Mouse (Mus musculus) midbrain, embryonic 16.5 days (tissue): ENCODE measurements around the gene Eng. TPM values are rescaled to one million over a fixed set of nuclear protein-coding genes. Genes with fewer than 3 reads are reported as not detected.
A peak's percentile ranks its signal among the peaks of the same experiment; 100 is the strongest.

Source experiments
- ATAC-seq: fragments of 200-750 bp; cut with Nextera tagmentation; 2 replicates; pipeline ENCODE4 v1.8.0; 2017; ENCODE audit warnings: moderate TSS enrichment
- H3K27ac ChIP-seq: fragments of 300-500 bp; sonication (generic); 2 replicates; pipeline ENCODE4 v1.5.1; 2014; ENCODE audit warnings: mild to moderate bottlenecking, low read length, mixed read lengths
- H3K27me3 ChIP-seq: fragments of 300-500 bp; sonication (generic); 2 replicates; pipeline ENCODE4 v1.6.1; 2014; ENCODE audit warnings: low read depth, low read length, mixed read lengths; ENCODE audit not compliant: control insufficient read depth, insufficient read depth
- H3K36me3 ChIP-seq: fragments of 300-500 bp; sonication (generic); 2 replicates; pipeline ENCODE4 v1.6.1; 2014; ENCODE audit warnings: mild to moderate bottlenecking, low read length, moderate library complexity, mixed read lengths; ENCODE audit not compliant: control insufficient read depth, insufficient read depth
- H3K4me1 ChIP-seq: fragments of 300-500 bp; sonication (generic); 2 replicates; pipeline ENCODE4 v1.6.1; 2014; ENCODE audit warnings: mild to moderate bottlenecking, low read length, mixed read lengths; ENCODE audit not compliant: control insufficient read depth, insufficient read depth
- H3K4me2 ChIP-seq: fragments of 300-500 bp; sonication (generic); 2 replicates; pipeline ENCODE4 v1.6.1; 2014; ENCODE audit warnings: mild to moderate bottlenecking, low read length, mixed read lengths
- H3K4me3 ChIP-seq: fragments of 300-500 bp; sonication (generic); 2 replicates; pipeline ENCODE4 v1.5.1; 2014; ENCODE audit warnings: low read depth, mild to moderate bottlenecking, low read length, moderate library complexity, mixed read lengths
- H3K9ac ChIP-seq: fragments of 300-500 bp; sonication (generic); 2 replicates; pipeline ENCODE4 v1.6.1; 2014; ENCODE audit warnings: low read depth, low read length, mixed read lengths
- H3K9me3 ChIP-seq: fragments of 300-500 bp; sonication (generic); replicated peaks from 2 replicates; pipeline ENCODE4 v1.6.1; 2014; ENCODE audit warnings: mild to moderate bottlenecking, low read length, mixed read lengths; ENCODE audit not compliant: control insufficient read depth, poor library complexity, severe bottlenecking
- WGBS: fragments of 180-500 bp; shearing (Covaris S2); extraction: QIAGEN DNeasy Blood & Tissue Kit; methylation state at CpG from one replicate; pipeline ENCODE4 v1.1.7; 2014; 5-methylcytosine and 5-hydroxymethylcytosine counted together
- polyA plus RNA-seq: library from polyadenylated mRNA; unstranded; fragments of >200 nt; fragmentation: Nextera tagmentation; extraction: Ambion mirVana; gene quantifications from 2 replicates; pipeline ENCODE4 v1.2.1, GENCODE M21; 2015

Eng gene
- polyA plus RNA-seq, 1 experiment from 2014 or later: 27.2 TPM

- Histone ChIP-seq H3K4me2 (no peak overlapping the region), H3K36me3 (peaks cover 34% of the 10 kb centered on the region), H3K9me3 (no peaks in the 10 kb centered on the region), H3K9ac (no peak overlapping the region), H3K4me3 (no peak overlapping the region), H3K4me1 (peaks cover 7% of the 10 kb centered on the region), H3K27ac (no peak overlapping the region), H3K27me3 (no peaks in the 10 kb centered on the region)
- ATAC-seq: no peak
- 20% methylated on average over 5 of the region's 5 CpGs for WGBS
Observed at GRCm38 (mm10) chr2:32689420-32689819, 43.0 kb downstream of the Eng start.

- Histone ChIP-seq H3K4me2 (no peak overlapping the region), H3K27ac (no peak overlapping the region), H3K9ac (no peak overlapping the region), H3K27me3 (no peaks in the 10 kb centered on the region), H3K36me3 (peaks cover 19% of the 10 kb centered on the region), H3K4me3 (no peak overlapping the region), H3K9me3 (no peaks in the 10 kb centered on the region), H3K4me1 (peaks cover 7% of the 10 kb centered on the region)
- 90% methylated on average over 11 of the region's 11 CpGs for WGBS
- no peak for ATAC-seq
Observed at GRCm38 (mm10) chr2:32691041-32691440, 44.6 kb downstream of the Eng start.

- Histone ChIP-seq H3K27me3 (no peaks in the 10 kb centered on the region), H3K27ac (no peak overlapping the region), H3K4me3 (no peak overlapping the region), H3K4me1 (peaks cover 7% of the 10 kb centered on the region), H3K9me3 (no peaks in the 10 kb centered on the region), H3K36me3 (peaks cover 4% of the 10 kb centered on the region; the same call in 1 of the 2 replicates), H3K4me2 (no peak overlapping the region), H3K9ac (no peak overlapping the region)
- WGBS: 96% methylated on average over 14 of the region's 14 CpGs
- no peak for ATAC-seq
Observed at GRCm38 (mm10) chr2:32692496-32692895, 46.1 kb downstream of the Eng start.

DNA sequence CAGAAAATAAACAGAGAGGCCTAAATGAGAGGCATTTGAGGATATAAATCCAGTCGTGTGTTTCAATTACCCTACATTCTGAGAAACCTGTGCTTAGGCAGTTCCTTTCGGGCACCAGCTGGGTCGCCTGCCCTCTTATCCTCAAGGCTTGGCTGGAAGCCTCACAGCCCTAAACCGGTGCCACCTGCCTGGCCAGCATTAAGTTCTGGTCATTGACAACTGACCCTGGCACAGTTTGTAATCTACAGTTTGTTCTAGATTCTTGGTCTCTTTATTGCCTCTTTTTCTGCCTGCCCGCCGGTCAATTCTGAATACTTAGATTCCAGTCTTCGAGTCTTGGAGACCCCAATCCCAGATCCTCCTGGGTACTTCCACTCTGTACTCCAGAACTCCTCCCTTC, 46.9 kb downstream of the Eng start:
- H3K4me3 ChIP-seq: peak overlapping the region; percentile 81
- H3K27ac ChIP-seq: 0 out of 2 replicates have a peak overlapping the region, but pooled peaks have one; percentile 82
- H3K4me2 ChIP-seq: peak overlapping the region; percentile 82
- H3K9ac ChIP-seq: peak overlapping the region; percentile 93
- H3K9me3 ChIP-seq: no peaks in the 10 kb centered on the region
- no peaks in the 10 kb centered on the region for H3K27me3 ChIP-seq
- 18% methylated on average over 7 of the region's 7 CpGs for WGBS
- ATAC-seq: no peak
- no peaks in the 10 kb centered on the region for H3K36me3 ChIP-seq
- H3K4me1 ChIP-seq: peaks cover 7% of the 10 kb centered on the region

- WGBS: under 1% methylated on average over 51 of the region's 51 CpGs
- H3K4me2 ChIP-seq: peak overlapping the region; percentile 82
- no peaks in the 10 kb centered on the region for H3K27me3 ChIP-seq
- H3K27ac ChIP-seq: peak overlapping the region; percentile 82
- peaks cover 7% of the 10 kb centered on the region for H3K4me1 ChIP-seq
- peak; percentile 98 for ATAC-seq
- peak overlapping the region; percentile 93 for H3K9ac ChIP-seq
- no peaks in the 10 kb centered on the region for H3K36me3 ChIP-seq
- H3K9me3 ChIP-seq: no peaks in the 10 kb centered on the region
- peak overlapping the region; percentile 81 for H3K4me3 ChIP-seq
Observed at GRCm38 (mm10) chr2:32693823-32694411, 47.5 kb downstream of the Eng start.

DNA sequence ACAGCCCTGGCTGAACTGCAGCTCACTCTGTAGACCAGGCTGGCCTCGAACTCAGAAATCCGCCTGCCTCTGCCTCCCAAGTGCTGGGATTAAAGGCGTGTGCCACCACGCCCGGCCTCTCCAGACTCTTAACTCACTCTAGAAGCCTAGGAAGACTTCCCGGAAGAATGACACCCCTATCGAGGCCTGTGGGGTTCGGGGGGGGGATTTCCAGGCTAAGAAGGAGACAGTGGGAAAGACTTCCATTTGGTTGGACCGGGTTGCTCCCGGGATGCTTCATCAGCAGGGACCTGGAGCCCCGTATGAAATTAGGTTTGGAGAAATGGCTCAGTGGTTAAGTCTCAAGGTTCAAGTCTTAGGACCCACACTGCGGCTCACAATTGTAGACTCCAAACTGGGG, 48.3 kb downstream of the Eng start:
- peaks cover 7% of the 10 kb centered on the region for H3K4me1 ChIP-seq
- H3K4me3 ChIP-seq: peak overlapping the region; percentile 81
- H3K9ac ChIP-seq: peak overlapping the region; percentile 63
- ATAC-seq: no peak
- H3K4me2 ChIP-seq: peak overlapping the region; percentile 58
- WGBS: 88% methylated on average over 12 of the region's 12 CpGs
- no peaks in the 10 kb centered on the region for H3K27me3 ChIP-seq
- no peaks in the 10 kb centered on the region for H3K9me3 ChIP-seq
- no peaks in the 10 kb centered on the region for H3K36me3 ChIP-seq
- peak overlapping the region; percentile 56 for H3K27ac ChIP-seq

DNA sequence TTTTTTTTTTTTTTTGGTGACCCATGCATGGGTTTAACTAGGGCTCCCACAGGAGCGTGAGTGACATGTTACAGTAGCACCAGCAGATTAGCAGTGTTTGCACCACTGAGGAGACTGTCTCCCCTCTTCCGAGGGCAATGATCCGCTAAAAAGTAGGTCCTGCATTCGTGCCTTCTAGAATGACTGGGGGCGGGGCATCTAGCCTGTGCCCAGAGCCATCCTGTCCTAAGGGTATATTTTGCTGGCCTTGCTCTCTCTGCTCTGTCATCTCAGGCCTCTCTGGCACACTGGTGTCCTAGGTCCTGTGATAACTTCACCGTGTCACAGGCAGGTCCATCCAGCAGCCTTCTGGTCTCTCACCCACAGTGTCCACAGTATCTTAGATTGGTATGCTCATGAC, 53.3 kb downstream of the Eng start:
- H3K9me3 ChIP-seq: no peaks in the 10 kb centered on the region
- H3K9ac ChIP-seq: no peak overlapping the region
- ATAC-seq: no peak
- WGBS: 82% methylated on average over 6 of the region's 6 CpGs
- H3K36me3 ChIP-seq: peaks cover 7% of the 10 kb centered on the region
- no peak overlapping the region for H3K27ac ChIP-seq
- no peaks in the 10 kb centered on the region for H3K27me3 ChIP-seq
- H3K4me2 ChIP-seq: no peak overlapping the region
- H3K4me1 ChIP-seq: no peaks in the 10 kb centered on the region
- no peak overlapping the region for H3K4me3 ChIP-seq

GRCm38 (mm10) chr2:32700966-32701743, 54.8 kb downstream of the Eng start:
- ATAC-seq: no peak
- no peaks in the 10 kb centered on the region for H3K4me1 ChIP-seq
- H3K4me3 ChIP-seq: no peak overlapping the region
- no peak overlapping the region for H3K9ac ChIP-seq
- WGBS: 90% methylated on average over 14 of the region's 14 CpGs
- no peaks in the 10 kb centered on the region for H3K9me3 ChIP-seq
- no peaks in the 10 kb centered on the region for H3K27me3 ChIP-seq
- H3K36me3 ChIP-seq: peaks cover 12% of the 10 kb centered on the region
- H3K4me2 ChIP-seq: no peak overlapping the region
- no peak overlapping the region for H3K27ac ChIP-seq

- no peak for ATAC-seq
- peaks cover 25% of the 10 kb centered on the region for H3K36me3 ChIP-seq
Observed at GRCm38 (mm10) chr2:32703046-32703445, 56.7 kb downstream of the Eng start.

More at GRCm38 (mm10) chr2:32703046-32703445, 56.7 kb downstream of the Eng start:
- H3K4me2 ChIP-seq: no peak overlapping the region
- H3K27me3 ChIP-seq: no peaks in the 10 kb centered on the region
- no peaks in the 10 kb centered on the region for H3K4me1 ChIP-seq
- H3K9me3 ChIP-seq: no peaks in the 10 kb centered on the region
- no peak overlapping the region for H3K9ac ChIP-seq
- H3K27ac ChIP-seq: no peak overlapping the region
- no peak overlapping the region for H3K4me3 ChIP-seq
- WGBS: 96% methylated on average over 8 of the region's 8 CpGs
